Mouse (Mus musculus) brain, embryonic 14.5 days (tissue): ENCODE data around the gene Zdhhc9. TPM values are rescaled to one million over a fixed set of nuclear protein-coding genes. Genes with fewer than 3 reads are reported as not detected.

Source experiments
- DNase-seq: peaks from one replicate; pipeline ENCODE4 v3.0.0-alpha.2; 2011; ENCODE audit warnings: low read depth
- CTCF ChIP-seq: fragments of 200-500 bp; IDR thresholded peaks from 2 replicates; pipeline ENCODE4 v1.5.1; 2012; ENCODE audit warnings: inconsistent platforms, mild to moderate bottlenecking, moderate library complexity, borderline replicate concordance; ENCODE audit not compliant: insufficient read depth, insufficient read length; ENCODE audit errors: extremely low read depth
- POLR2A ChIP-seq: fragments of 200-500 bp; IDR thresholded peaks from 2 replicates; pipeline ENCODE4 v1.6.1; 2012; ENCODE audit warnings: mild to moderate bottlenecking, inconsistent platforms, borderline replicate concordance; ENCODE audit not compliant: poor library complexity, insufficient read depth, insufficient read length, severe bottlenecking; ENCODE audit errors: extremely low read depth
- polyA plus RNA-seq: library from polyadenylated mRNA; depleted of rRNA; stranded (reverse); fragments of >200 nt; gene quantifications from 2 replicates; pipeline ENCODE4 v1.2.3, GENCODE M21; 2012

The Zdhhc9 gene
- polyA plus RNA-seq, 1 experiment, result 65.2 TPM

- TF ChIP-seq POLR2A (no peak), CTCF (no peak)
- DNase-seq, result no peak
Observed at GRCm38 (mm10) chrX:48158229-48158919, 50.3 kb downstream of the Zdhhc9 start.

- no peak for DNase-seq
- TF ChIP-seq POLR2A (no peak), CTCF (no peak)
Observed at GRCm38 (mm10) chrX:48157396-48157795, 51.3 kb downstream of the Zdhhc9 start.

- TF ChIP-seq CTCF, result no peak
- no peak for TF ChIP-seq POLR2A
- peak; percentile 53 for DNase-seq
Observed at GRCm38 (mm10) chrX:48155489-48155888, 53.2 kb downstream of the Zdhhc9 start.

GRCm38 (mm10) chrX:48153949-48154348, 54.7 kb downstream of the Zdhhc9 start:
- peak; percentile 31 for DNase-seq
- TF ChIP-seq POLR2A (no peak), CTCF (no peak)

- DNase-seq, result no peak
- TF ChIP-seq CTCF, result no peak
- no peak for TF ChIP-seq POLR2A
Observed at GRCm38 (mm10) chrX:48153414-48153813, 55.3 kb downstream of the Zdhhc9 start.

GRCm38 (mm10) chrX:48152106-48152505, 56.6 kb downstream of the Zdhhc9 start:
- no peak for DNase-seq

GRCm38 (mm10) chrX:48147741-48148186, 60.9 kb downstream of the Zdhhc9 start:
- no peak for DNase-seq
- no peak for TF ChIP-seq CTCF
- TF ChIP-seq POLR2A, result no peak

More at GRCm38 (mm10) chrX:48152106-48152505, 56.6 kb downstream of the Zdhhc9 start:
- TF ChIP-seq CTCF, result no peak
- no peak for TF ChIP-seq POLR2A

GRCm38 (mm10) chrX:48147226-48147625, 61.5 kb downstream of the Zdhhc9 start:
- TF ChIP-seq POLR2A (no peak), CTCF (no peak)

GRCm38 (mm10) chrX:48146262-48146661, 62.4 kb downstream of the Zdhhc9 start, which contains the start of gene Sash3:
TSS of gene Sash3 (plus strand) at chrX:48146436.
- TF ChIP-seq CTCF (no peak), POLR2A (no peak)
- no peak for DNase-seq

More at GRCm38 (mm10) chrX:48147226-48147625, 61.5 kb downstream of the Zdhhc9 start:
- no peak for DNase-seq

GRCm38 (mm10) chrX:48143415-48144335, 65.0 kb downstream of the Zdhhc9 start:
- TF ChIP-seq POLR2A, result no peak
- no peak for TF ChIP-seq CTCF
- DNase-seq, result no peak

- TF ChIP-seq CTCF, result no peak
- no peak for TF ChIP-seq POLR2A
- DNase-seq, result no peak
Observed at GRCm38 (mm10) chrX:48141481-48141880, 67.2 kb downstream of the Zdhhc9 start.

GRCm38 (mm10) chrX:48140286-48140877, 68.3 kb downstream of the Zdhhc9 start:
- DNase-seq, result no peak
- TF ChIP-seq CTCF (no peak), POLR2A (no peak)
